ENCODE assay signal across 8 mouse cellular contexts in the genomic region with DNA sequence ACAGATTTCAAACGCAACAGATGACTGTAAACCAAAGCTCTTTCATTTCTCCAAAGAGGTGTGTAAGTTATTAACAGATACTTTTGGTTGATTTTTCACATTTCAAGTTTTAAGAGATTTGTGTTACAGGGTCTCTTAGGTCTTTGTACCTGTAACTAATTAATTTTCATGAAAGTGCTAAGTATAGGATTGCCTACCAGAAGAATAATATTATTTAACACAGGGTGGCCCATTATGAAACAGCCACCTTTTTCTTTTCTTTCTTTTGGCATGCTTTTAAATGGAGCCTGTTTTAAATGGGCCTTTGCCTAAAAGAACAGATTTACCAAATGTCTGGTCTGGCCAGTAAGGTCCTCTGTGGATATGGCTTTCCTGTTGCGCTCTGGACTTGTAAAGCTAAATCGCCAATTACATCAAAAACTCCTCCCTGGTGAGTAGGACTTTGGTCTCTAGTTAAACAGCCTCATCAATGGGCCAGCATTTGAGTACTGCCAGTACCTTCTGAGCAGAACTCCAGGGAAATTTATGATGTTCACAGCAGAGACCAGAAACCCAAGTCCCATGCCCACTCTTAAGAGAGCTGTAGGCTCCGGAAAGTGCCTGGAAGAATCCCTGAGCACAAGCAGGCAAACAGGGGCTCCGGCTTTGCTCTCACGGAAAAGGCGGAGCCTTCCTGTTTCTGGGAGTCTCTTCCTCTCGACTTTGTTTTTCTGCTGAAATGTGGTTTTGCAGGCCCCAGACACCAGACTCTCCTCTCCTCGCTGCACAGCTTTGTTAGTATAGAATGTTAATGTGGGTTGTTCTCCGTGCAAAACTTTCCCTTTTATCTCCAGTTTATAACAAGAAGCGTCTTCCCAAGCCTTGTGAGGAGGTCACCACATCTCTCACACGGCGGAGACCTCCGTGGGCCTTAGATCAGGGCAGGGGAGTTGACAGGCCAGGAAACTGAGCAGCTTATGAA. TPM values are rescaled to one million over a fixed set of nuclear protein-coding genes. Genes with fewer than 3 reads are reported as not detected.
DNase-seq lines count a peak whose midpoint lies in the region; ATAC-seq and TF ChIP-seq lines count a peak whose summit lies in the region.

No protein-coding gene starts in this region.

- H3K4me3 ChIP-seq in heart, embryonic 16.5 days (ENCODE audit: low read length): no peak overlapping the region
- no peak overlapping the region for H3K4me3 ChIP-seq in forebrain, postnatal 0 days (ENCODE audit: low read depth, low read length)

- TF ChIP-seq CTCF in forebrain, postnatal 0 days (IDR thresholded peaks at IDR 0.05; ENCODE audit: low read depth): no peak

- peak; percentile 26 for DNase-seq in gastrocnemius, adult 18-20 months (ENCODE audit: low spot score)
- DNase-seq in gastrocnemius, adult 8-10 months (ENCODE audit: low spot score in 2 of 2): no peak
- DNase-seq in kidney, postnatal 14 days: peak; percentile 52
- DNase-seq in lung, postnatal 36 days: peak; percentile 60
- no peak for DNase-seq in urinary bladder, postnatal 25 days (ENCODE audit: low spot score)
- no peak for DNase-seq in forebrain, postnatal 0 days
- DNase-seq in left cerebral cortex, adult 8-10 months (ENCODE audit: low spot score in 2 of 2): no peak

- no peaks in the 10 kb centered on the region for H3K9me3 ChIP-seq in heart, embryonic 16.5 days (replicated peaks; ENCODE audit: control insufficient read depth, low read length)
- no peaks in the 10 kb centered on the region for H3K9me3 ChIP-seq in forebrain, postnatal 0 days (ENCODE audit: low read length)

- no peaks in the 10 kb centered on the region for H3K27me3 ChIP-seq in heart, embryonic 16.5 days (ENCODE audit: control insufficient read depth, insufficient read depth, low read length)
- no peaks in the 10 kb centered on the region for H3K27me3 ChIP-seq in forebrain, postnatal 0 days (ENCODE audit: insufficient read depth, low read length)

- no peaks in the 10 kb centered on the region for H3K4me1 ChIP-seq in heart, embryonic 16.5 days (ENCODE audit: control insufficient read depth, insufficient read depth, low read length)
- H3K4me1 ChIP-seq in forebrain, postnatal 0 days (ENCODE audit: insufficient read depth): no peaks in the 10 kb centered on the region

- 55% methylated on average over 14 of the region's 14 CpGs for WGBS in heart, embryonic 16.5 days
- 57% methylated on average over 14 of the region's 14 CpGs for WGBS in forebrain, postnatal 0 days

- peak; percentile 65 for ATAC-seq in heart, embryonic 16.5 days (replicated peaks; ENCODE audit: extremely low read depth, insufficient read depth, low FRiP score)
- no peak for ATAC-seq in forebrain, postnatal 0 days

- H3K4me2 ChIP-seq in heart, embryonic 16.5 days (ENCODE audit: low read depth, low read length): peak overlapping the region; percentile 29
- no peak overlapping the region for H3K4me2 ChIP-seq in forebrain, postnatal 0 days (ENCODE audit: low read depth)

- H3K36me3 ChIP-seq in heart, embryonic 16.5 days (ENCODE audit: control insufficient read depth, insufficient read depth): no peaks in the 10 kb centered on the region
- peaks cover 6% of the 10 kb centered on the region; the same call in 1 of the 2 replicates for H3K36me3 ChIP-seq in forebrain, postnatal 0 days (ENCODE audit: insufficient read depth)

- H3K9ac ChIP-seq in heart, embryonic 16.5 days (ENCODE audit: low read length): no peak overlapping the region
- no peak overlapping the region for H3K9ac ChIP-seq in forebrain, postnatal 0 days

- peak overlapping the region; percentile 84 for H3K27ac ChIP-seq in heart, embryonic 16.5 days (ENCODE audit: low read length)
- no peak overlapping the region for H3K27ac ChIP-seq in forebrain, postnatal 0 days (ENCODE audit: low read depth, low read length)

RNA-seq across cellular contexts. Expression of a gene that starts 55.4 kb away (rescaled TPM):
- 1 to 10 TPM; 2.2 to 2.4 TPM for total RNA-seq in gastrocnemius, adult 18-20 months (2021)
- total RNA-seq in gastrocnemius, adult 8-10 months (2022): 1 to 10 TPM in 3 of 4 experiments, under 1 TPM in 1; 0.99 to 2.7 (median 2.3) TPM
- polyA plus RNA-seq in heart, embryonic 16.5 days (2015; fragmentation: Nextera tagmentation; extraction: Ambion mirVana): 4.8 and 6.5 TPM in 2 replicates
- 9.8 and 20.2 TPM in 2 replicates for total RNA-seq in forebrain, postnatal 0 days (2014; rRNA removed)
- 4.5 and 9.2 TPM in 2 replicates for polyA plus RNA-seq in forebrain, postnatal 0 days (2015; fragmentation: Nextera tagmentation; extraction: Ambion mirVana)
- total RNA-seq in left cerebral cortex, adult 8-10 months (2022): 10 to 100 TPM; 15.8 to 17.1 (median 16.6) TPM

RNA-seq across cellular contexts. Expression of a gene that starts 55.5 kb away (rescaled TPM):
- 1 to 10 TPM; 7.8 to 8.4 TPM for total RNA-seq in gastrocnemius, adult 18-20 months (2021)
- total RNA-seq in gastrocnemius, adult 8-10 months (2022): 1 to 10 TPM; 6.8 to 8.9 (median 7.8) TPM
- 14.9 and 17.6 TPM in 2 replicates for polyA plus RNA-seq in heart, embryonic 16.5 days (2015; fragmentation: Nextera tagmentation; extraction: Ambion mirVana)
- 13.3 and 13.9 TPM in 2 replicates for total RNA-seq in forebrain, postnatal 0 days (2014; rRNA removed)
- polyA plus RNA-seq in forebrain, postnatal 0 days (2015; fragmentation: Nextera tagmentation; extraction: Ambion mirVana): 12.0 and 12.7 TPM in 2 replicates
- 10 to 100 TPM; 11.2 to 16.5 (median 13.6) TPM for total RNA-seq in left cerebral cortex, adult 8-10 months (2022)

Comparison
In these comparisons a context has a peak if more than half of its experiments do, and no peak if none do; other contexts are left out.
1. DNase-seq: peak in gastrocnemius, adult 18-20 months (single experiment), kidney, postnatal 14 days (single experiment) and lung, postnatal 36 days (single experiment); none in gastrocnemius, adult 8-10 months (0 of 2), urinary bladder, postnatal 25 days (single experiment), forebrain, postnatal 0 days (single experiment) and left cerebral cortex, adult 8-10 months (0 of 2).